Mouse (Mus musculus): ENCODE data around the gene Fam13a. TPM values are rescaled to one million over a fixed set of nuclear protein-coding genes. Genes with fewer than 3 reads are reported as not detected.

Fam13a gene
- polyA plus RNA-seq, 1 experiment from 2014 or later: 8.0 TPM

DNA sequence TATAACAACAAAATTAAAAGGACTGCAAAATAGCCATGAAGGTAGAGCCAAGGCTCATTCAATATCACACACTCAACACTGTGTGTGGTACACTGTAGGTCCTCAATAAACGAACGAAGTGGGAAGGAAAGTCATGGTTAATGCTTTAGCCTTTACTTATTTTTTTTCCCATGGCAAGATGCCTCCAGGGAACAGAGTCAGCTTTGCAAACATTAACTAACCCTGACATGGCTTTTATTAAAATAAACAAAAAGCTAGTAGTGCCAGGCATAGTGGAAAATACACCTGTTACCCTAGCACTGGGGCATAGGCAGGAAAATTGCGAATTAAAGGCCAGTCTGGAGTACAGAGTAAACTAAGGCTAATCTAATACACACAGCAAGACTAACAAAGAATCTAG is 35.2 kb downstream of the Fam13a start:
- ATAC-seq (ENCODE audit: low FRiP score, low TSS enrichment): no peak
- Histone ChIP-seq H3K27ac (replicated peaks) (no peak overlapping the region), H3K9ac (ENCODE audit: low read length) (no peak overlapping the region)

GRCm38 (mm10) chr6:58988706-58989105 is 35.6 kb downstream of the Fam13a start:
- H3K9me3 ChIP-seq (ENCODE audit: control insufficient read depth, low read length): no peaks in the 10 kb centered on the region
- DNase-seq (ENCODE audit: low spot score): no peak
- H3K4me2 ChIP-seq (replicated peaks; ENCODE audit: low read depth): no peak overlapping the region
- no peak overlapping the region for H3K9ac ChIP-seq (ENCODE audit: low read length)
- no peaks in the 10 kb centered on the region for H3K27me3 ChIP-seq (ENCODE audit: control insufficient read depth, insufficient read depth, low read length)
- H3K36me3 ChIP-seq (ENCODE audit: control insufficient read depth, insufficient read depth, low read length): peaks cover 3% of the 10 kb centered on the region; the same call in 1 of the 2 replicates
- TF ChIP-seq EP300 (optimal IDR thresholded peaks at IDR 0.05) (no peak), CTCF (IDR thresholded peaks at IDR 0.05; ENCODE audit: low read depth) (no peak)
- H3K4me1 ChIP-seq (replicated peaks; ENCODE audit: control insufficient read depth, insufficient read depth): no peaks in the 10 kb centered on the region
- H3K4me3 ChIP-seq (ENCODE audit: low read depth, low read length): no peak overlapping the region
- 79% methylated on average over 2 of the region's 2 CpGs for WGBS
- no peak for ATAC-seq (ENCODE audit: low FRiP score, low TSS enrichment)
- H3K27ac ChIP-seq (replicated peaks): no peak overlapping the region

More for the DNA sequence above, 35.2 kb downstream of the Fam13a start:
- no peaks in the 10 kb centered on the region for H3K9me3 ChIP-seq (ENCODE audit: control insufficient read depth, low read length)
- no peaks in the 10 kb centered on the region for H3K4me1 ChIP-seq (replicated peaks; ENCODE audit: control insufficient read depth, insufficient read depth)
- 50% methylated on average over 3 of the region's 3 CpGs for WGBS
- H3K4me3 ChIP-seq (ENCODE audit: low read depth, low read length): no peak overlapping the region
- H3K36me3 ChIP-seq (ENCODE audit: control insufficient read depth, insufficient read depth, low read length): peaks cover 3% of the 10 kb centered on the region; the same call in 1 of the 2 replicates
- TF ChIP-seq CTCF (IDR thresholded peaks at IDR 0.05; ENCODE audit: low read depth) (no peak), EP300 (optimal IDR thresholded peaks at IDR 0.05) (no peak)
- H3K27me3 ChIP-seq (ENCODE audit: control insufficient read depth, insufficient read depth, low read length): no peaks in the 10 kb centered on the region
- no peak overlapping the region for H3K4me2 ChIP-seq (replicated peaks; ENCODE audit: low read depth)
- DNase-seq (ENCODE audit: low spot score): no peak

DNA sequence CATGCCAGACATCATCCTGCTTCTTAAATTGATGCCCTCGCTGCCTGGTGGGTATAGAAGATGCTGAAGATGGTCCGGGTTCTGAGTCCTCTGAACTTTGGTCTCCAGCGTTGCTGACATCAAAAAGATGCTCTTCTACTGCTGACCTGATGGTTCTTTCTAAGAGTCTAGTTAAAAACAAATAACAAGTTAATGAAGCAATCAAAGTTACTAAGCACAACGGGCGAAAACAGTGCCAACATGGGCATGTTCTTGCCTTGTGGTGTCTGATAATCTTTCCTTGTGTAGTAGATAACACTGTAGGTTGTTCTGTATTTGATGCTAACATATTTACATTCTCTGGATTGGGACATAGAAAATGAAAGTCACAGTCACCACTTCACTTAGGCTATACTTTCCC is 37.2 kb downstream of the Fam13a start:
- no peak overlapping the region for H3K27ac ChIP-seq (replicated peaks)
- H3K36me3 ChIP-seq (ENCODE audit: control insufficient read depth, insufficient read depth, low read length): peaks cover 5% of the 10 kb centered on the region; the same call in 1 of the 2 replicates
- no peak for ATAC-seq (ENCODE audit: low FRiP score, low TSS enrichment)
- TF ChIP-seq EP300 (optimal IDR thresholded peaks at IDR 0.05) (no peak), CTCF (IDR thresholded peaks at IDR 0.05; ENCODE audit: low read depth) (no peak)
- H3K27me3 ChIP-seq (ENCODE audit: control insufficient read depth, insufficient read depth, low read length): no peaks in the 10 kb centered on the region
- H3K9ac ChIP-seq (ENCODE audit: low read length): no peak overlapping the region
- DNase-seq (ENCODE audit: low spot score): no peak
- H3K9me3 ChIP-seq (ENCODE audit: control insufficient read depth, low read length): no peaks in the 10 kb centered on the region
- no peak overlapping the region for H3K4me3 ChIP-seq (ENCODE audit: low read depth, low read length)
- H3K4me1 ChIP-seq (replicated peaks; ENCODE audit: control insufficient read depth, insufficient read depth): no peaks in the 10 kb centered on the region
- no peak overlapping the region for H3K4me2 ChIP-seq (replicated peaks; ENCODE audit: low read depth)
- WGBS: 89% methylated on average over 5 of the region's 5 CpGs

DNA sequence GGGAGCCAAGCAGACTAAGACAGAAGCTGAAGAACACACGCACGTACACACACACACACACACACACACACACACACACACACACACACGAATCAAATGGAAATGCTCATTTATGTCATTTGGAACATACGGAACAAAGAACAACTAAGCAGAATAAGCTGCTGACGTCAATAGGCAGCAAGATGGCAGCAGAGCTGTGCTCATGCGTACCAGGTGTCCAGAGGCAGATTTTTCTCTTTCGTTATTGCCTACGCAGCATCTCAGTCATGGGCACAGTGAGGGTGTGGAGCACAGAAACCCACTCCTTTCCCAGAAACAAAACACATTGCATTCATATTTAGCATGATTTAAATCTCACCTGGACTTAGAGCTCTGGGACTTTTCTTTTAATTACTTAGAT is 39.2 kb downstream of the Fam13a start:
- H3K9ac ChIP-seq (ENCODE audit: low read length): no peak overlapping the region
- DNase-seq (ENCODE audit: low spot score) (no peak), ATAC-seq (ENCODE audit: low FRiP score, low TSS enrichment) (no peak)
- H3K27ac ChIP-seq (replicated peaks): no peak overlapping the region
- no peaks in the 10 kb centered on the region for H3K9me3 ChIP-seq (ENCODE audit: control insufficient read depth, low read length)
- H3K36me3 ChIP-seq (ENCODE audit: control insufficient read depth, insufficient read depth, low read length): peaks cover 5% of the 10 kb centered on the region; the same call in 1 of the 2 replicates
- no peaks in the 10 kb centered on the region for H3K4me1 ChIP-seq (replicated peaks; ENCODE audit: control insufficient read depth, insufficient read depth)
- 82% methylated on average over 8 of the region's 8 CpGs for WGBS
- H3K27me3 ChIP-seq (ENCODE audit: control insufficient read depth, insufficient read depth, low read length): no peaks in the 10 kb centered on the region
- H3K4me3 ChIP-seq (ENCODE audit: low read depth, low read length): no peak overlapping the region
- TF ChIP-seq EP300 (optimal IDR thresholded peaks at IDR 0.05) (no peak), CTCF (IDR thresholded peaks at IDR 0.05; ENCODE audit: low read depth) (peak; percentile 50)
- no peak overlapping the region for H3K4me2 ChIP-seq (replicated peaks; ENCODE audit: low read depth)

DNA sequence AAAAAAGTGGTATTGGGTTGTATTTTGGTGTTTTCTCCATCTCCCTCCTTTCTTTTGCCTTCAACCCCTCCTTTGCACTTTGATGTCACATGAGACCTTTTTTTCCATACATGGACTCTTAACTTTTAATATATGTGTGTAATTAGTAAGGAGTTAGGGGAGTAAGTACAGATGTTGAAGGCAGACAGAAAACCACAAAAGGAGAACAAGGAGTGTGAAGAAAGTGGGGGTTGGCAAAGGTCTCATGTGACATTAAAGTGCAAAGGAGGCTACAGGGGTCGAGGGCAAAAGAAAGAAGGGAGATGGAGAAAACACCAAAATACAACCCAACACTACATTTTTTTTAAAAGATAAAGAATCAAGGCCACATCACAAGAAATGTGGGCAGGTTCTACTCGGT is 49.1 kb downstream of the Fam13a start:
- Histone ChIP-seq H3K27me3 (ENCODE audit: control insufficient read depth, insufficient read depth, low read length) (no peaks in the 10 kb centered on the region), H3K9me3 (ENCODE audit: control insufficient read depth, low read length) (no peaks in the 10 kb centered on the region), H3K4me2 (replicated peaks; ENCODE audit: low read depth) (no peak overlapping the region), H3K27ac (replicated peaks) (no peak overlapping the region), H3K4me3 (ENCODE audit: low read depth, low read length) (no peak overlapping the region), H3K4me1 (replicated peaks; ENCODE audit: control insufficient read depth, insufficient read depth) (no peaks in the 10 kb centered on the region), H3K9ac (ENCODE audit: low read length) (no peak overlapping the region), H3K36me3 (ENCODE audit: control insufficient read depth, insufficient read depth, low read length) (no peaks in the 10 kb centered on the region)
- no peak for ATAC-seq (ENCODE audit: low FRiP score, low TSS enrichment)
- TF ChIP-seq CTCF (IDR thresholded peaks at IDR 0.05; ENCODE audit: low read depth): no peak
- TF ChIP-seq EP300 (optimal IDR thresholded peaks at IDR 0.05): no peak
- 57% methylated on average over 2 of the region's 2 CpGs for WGBS
- DNase-seq (ENCODE audit: low spot score): no peak

- no peak for TF ChIP-seq CTCF (IDR thresholded peaks at IDR 0.05; ENCODE audit: low read depth)
- TF ChIP-seq EP300 (optimal IDR thresholded peaks at IDR 0.05): no peak
- Histone ChIP-seq H3K4me2 (replicated peaks; ENCODE audit: low read depth) (no peak overlapping the region), H3K27me3 (ENCODE audit: control insufficient read depth, insufficient read depth, low read length) (no peaks in the 10 kb centered on the region), H3K36me3 (ENCODE audit: control insufficient read depth, insufficient read depth, low read length) (no peaks in the 10 kb centered on the region), H3K4me1 (replicated peaks; ENCODE audit: control insufficient read depth, insufficient read depth) (no peaks in the 10 kb centered on the region), H3K9ac (ENCODE audit: low read length) (no peak overlapping the region), H3K27ac (replicated peaks) (no peak overlapping the region), H3K4me3 (ENCODE audit: low read depth, low read length) (no peak overlapping the region), H3K9me3 (ENCODE audit: control insufficient read depth, low read length) (no peaks in the 10 kb centered on the region)
- 75% methylated on average over 2 of the region's 2 CpGs for WGBS
- ATAC-seq (ENCODE audit: low FRiP score, low TSS enrichment) (no peak), DNase-seq (ENCODE audit: low spot score) (no peak)
Measured at GRCm38 (mm10) chr6:58974428-58974827, 49.9 kb downstream of the Fam13a start.

Data from stomach, postnatal 0 days (tissue).